Mouse (Mus musculus): ENCODE data around the gene Gm20521.

Gm20521 gene

DNA sequence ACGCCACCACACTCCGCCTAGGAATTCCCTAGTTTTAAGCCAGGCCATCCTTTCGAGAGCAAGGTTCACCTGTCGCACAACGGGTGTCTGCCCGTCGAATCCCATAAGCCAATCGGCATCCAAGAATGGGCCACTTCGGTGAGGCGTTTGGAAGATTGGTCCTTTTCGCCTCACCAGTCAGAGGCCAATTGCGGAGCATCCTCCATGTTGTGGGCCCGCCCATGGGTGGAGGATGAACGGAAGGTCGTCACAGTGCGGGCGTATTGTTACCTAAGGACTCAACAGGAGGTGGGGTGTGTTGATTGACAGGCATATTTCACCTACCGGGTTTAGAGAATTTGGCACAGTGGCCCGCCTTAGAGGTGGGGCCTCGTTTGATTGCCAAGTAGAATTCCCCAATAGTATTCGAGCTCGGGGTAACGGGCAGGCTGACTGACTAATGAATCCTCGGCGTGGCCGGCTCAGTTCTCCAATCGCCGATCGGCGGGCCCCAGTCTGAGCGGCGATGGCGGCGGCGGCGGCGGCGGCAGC lies 10.5 kb downstream of the Gm20521 start:
- DNase-seq, result peak; percentile 100

DNA sequence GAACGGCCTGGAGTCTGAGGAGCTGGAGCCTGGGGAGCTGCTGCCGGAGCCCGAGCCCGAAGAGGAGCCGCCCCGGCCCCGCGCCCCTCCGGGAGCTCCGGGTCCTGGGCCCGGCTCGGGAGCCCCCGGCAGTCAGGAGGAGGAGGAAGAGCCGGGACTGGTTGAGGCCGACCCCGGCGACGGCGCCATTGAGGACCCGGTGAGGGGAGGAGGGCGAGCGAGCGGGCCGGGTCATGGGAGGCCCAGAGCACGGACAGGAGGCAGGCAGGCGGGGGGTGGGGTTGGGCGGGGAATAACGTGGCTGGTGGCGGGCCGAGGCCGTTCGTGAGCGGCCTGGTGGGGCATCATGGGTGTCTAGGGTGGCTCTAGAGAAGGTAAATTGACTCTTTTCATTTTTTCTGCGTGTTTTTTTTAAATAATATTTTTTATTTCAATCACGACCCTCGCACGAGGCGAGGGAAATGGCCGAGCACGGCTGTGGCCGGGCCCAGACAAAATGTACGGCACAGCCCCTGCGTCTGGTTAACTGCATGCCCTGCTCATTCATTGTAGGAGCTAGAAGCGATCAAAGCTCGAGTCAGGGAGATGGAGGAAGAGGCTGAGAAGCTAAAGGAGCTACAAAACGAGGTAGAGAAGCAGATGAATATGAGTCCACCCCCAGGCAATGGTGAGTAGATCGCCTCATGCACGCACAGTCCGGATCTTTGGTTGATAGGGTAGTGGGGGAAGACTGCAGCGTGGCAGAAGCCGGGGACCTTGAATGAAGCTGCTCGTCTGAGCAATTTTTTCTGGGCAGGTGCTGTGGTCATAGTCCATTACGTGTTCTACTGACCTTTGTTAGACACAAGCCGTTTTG lies 11.3 kb downstream of the Gm20521 start:
- DNase-seq, result no peak

DNA sequence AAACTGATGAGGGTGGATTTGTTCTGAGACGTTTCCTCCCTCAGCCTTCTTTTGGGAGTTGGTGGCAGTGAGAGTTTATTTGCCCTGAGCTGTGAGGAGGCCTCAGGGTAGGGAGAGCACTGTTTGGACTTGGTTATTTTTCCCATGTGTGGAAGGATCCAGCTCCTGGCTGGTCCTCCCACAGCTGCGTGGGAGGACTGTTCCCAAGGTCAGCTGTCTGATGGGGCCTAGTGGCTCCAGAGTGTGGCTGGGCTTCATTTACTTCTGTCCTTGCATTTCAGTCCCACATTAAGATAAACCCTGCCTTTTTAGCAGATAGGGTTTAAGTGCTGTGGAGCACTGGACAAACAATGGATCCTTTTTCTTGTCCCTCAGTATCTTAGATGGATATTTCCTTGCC lies 14.2 kb downstream of the Gm20521 start:
- DNase-seq, result no peak

DNA sequence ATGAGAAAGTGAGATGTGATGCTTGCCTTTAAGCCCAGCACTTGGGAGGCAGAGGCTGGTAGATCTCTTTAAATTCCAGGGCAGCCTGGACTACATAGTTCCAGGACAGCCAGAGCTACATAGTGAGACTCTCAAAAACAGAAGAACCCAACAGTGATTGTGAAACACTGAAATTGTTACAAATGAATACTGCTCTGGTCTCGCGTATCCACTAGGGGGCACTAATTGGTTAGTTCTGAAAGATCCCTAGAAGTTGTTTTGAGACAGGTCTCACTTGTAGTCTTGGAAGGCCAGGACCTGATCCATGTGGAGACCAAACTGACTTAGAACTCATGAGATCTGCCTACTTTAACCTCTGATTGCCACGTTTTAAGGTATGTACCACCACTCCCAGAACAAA lies 17.1 kb downstream of the Gm20521 start:
- DNase-seq, result peak; percentile 64

DNA sequence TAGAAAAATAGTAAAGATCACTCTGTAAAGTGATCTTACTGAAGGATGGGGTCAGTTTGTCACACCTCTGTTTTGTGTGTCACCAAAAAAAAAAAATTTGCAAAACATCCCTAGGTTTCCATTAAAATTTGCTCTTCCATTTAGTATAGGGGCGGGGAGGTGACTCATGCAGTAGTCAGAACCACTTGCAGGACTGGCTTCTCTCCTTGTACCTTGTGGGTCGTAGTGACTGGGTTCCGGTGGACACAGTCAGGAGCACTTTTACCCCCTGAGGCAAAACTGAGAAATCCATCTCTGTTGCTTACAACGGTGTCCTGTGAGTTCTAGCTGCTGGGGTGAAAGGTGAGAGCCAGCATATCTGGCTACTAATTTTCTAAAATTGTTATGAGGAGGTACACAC lies 20.4 kb downstream of the Gm20521 start:
- no peak for DNase-seq

DNA sequence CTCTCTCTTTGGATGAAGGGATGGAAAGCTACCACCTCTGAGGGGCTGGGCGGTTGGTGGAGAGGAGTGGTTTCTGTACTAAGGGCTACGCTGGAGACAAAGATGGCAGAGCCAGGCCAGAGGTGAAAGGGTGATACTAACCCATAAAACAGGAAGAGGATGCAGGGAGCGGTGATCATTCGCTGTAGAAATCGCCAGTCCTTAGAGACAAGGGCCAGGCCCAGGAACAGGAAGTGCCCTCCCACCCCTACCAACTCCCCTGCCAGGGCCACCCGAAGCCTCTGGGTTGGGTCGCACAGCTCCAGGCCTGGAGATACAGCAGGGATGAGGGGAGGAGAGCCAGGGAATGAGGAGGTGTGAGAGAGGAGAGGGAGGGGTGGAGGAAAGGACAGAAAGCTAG lies 25.4 kb downstream of the Gm20521 start:
- no peak for DNase-seq

DNA sequence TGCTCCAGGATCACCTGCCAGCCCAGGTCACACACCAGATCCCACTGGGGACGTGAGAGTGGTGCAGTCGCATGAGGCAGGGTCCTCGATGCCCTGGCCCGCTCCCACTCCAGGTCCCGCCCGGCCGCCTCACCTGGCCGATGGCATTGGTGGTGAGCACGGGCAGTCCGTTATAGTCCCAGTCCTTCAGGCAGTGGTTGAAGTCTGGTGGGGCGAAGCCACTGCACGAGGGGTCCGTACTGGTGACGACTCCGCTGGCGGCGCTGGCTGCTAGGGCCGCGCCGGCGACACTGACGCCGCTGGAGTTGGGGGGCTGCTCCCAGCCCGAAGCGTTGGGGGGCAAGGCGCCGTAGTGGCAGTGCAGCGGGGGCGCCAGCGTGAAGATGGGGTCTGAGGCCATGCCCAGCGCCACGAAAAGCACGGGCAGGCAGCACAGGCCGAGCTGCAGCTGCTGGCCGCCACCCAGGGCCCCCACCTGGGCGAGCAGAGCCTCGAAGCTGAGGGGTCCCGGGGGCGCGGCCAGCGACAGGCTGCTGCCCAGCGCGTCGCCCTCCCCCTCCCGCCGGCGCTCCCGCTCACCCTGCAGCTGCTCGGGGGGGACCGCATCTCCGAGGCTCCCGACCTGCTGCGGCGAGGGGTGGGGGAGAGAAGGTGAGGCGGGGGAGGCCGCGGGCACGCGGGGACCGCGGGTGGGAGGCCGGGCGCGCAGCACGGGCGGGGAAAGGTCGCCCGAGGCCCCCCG lies 29.0 kb downstream of the Gm20521 start:
- DNase-seq, result peak; percentile 59

DNA sequence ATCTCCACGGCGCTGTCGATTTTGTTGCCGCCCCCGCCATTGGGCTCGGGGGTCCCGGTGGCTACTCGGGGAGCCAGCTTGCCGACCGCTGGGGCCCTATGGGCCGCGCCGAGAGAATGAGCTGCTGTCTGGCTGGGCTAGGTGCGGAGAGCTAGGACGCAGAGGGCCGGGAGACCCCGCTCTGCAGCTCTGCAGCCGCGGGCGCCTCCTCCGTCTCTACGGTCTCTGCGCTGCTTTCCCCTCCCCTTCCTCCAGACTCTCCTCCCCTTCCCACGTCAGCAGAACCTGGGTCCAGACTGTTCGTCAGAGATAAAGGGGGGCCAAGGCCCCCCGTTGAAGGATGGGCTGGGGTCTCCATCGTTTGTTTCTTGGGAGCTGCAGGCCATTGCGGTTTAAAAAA lies 29.6 kb downstream of the Gm20521 start, which contains the start of gene Slc22a17:
Gene Slc22a17 (minus strand): TSS at position 247 of the 400 bp plus-strand sequence.
- DNase-seq, result peak; percentile 82

DNA sequence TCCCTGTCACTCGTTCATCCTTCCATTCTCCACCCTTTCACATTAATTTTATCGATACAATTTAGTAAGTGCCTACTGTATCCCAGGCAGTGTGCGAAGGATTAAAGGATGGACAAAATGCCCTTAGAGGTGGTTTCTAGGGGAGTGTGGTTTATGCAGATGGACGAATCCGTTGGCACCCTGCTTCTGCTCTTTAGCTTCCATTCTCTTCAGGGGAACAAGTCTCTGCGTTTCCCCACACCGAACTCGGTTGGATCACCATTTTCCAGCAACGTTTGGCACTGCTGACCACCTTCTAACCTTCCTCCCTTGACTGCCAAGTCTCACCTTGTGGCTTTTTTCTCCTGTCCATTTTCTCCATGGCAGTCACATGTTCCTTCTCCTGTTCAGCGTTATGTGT lies 30.1 kb downstream of the Gm20521 start:
- no peak for DNase-seq

DNA sequence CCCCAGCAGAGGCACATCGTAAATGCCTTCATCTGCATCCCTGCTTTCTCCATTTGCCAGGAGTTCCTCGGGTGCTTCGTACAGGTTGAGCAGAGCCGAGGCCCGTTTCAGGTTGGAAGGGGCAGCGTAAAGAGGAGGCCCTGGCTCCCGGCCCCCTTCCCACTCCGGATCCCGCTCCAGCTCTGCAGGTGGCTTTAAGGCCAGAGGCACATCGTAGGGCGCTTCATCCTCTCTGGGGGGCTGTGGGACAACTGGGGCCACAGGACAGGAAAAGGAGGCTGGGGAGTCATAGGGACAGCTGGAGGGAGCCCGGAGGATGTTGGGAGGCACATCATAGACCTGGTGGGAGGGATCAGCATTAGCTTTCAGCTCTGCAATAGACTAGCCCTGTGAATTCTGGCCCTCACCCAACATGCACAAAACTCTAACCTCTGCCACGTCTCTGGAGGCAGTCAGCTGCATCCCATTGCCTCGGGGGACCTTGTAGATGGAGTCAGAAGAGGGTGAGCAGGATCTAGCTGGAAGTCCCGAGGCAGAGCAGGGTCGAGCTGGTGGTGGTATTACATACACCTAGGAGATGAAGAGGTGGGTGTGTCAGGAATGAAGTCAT lies 36.9 kb downstream of the Gm20521 start:
- no peak for DNase-seq

DNA sequence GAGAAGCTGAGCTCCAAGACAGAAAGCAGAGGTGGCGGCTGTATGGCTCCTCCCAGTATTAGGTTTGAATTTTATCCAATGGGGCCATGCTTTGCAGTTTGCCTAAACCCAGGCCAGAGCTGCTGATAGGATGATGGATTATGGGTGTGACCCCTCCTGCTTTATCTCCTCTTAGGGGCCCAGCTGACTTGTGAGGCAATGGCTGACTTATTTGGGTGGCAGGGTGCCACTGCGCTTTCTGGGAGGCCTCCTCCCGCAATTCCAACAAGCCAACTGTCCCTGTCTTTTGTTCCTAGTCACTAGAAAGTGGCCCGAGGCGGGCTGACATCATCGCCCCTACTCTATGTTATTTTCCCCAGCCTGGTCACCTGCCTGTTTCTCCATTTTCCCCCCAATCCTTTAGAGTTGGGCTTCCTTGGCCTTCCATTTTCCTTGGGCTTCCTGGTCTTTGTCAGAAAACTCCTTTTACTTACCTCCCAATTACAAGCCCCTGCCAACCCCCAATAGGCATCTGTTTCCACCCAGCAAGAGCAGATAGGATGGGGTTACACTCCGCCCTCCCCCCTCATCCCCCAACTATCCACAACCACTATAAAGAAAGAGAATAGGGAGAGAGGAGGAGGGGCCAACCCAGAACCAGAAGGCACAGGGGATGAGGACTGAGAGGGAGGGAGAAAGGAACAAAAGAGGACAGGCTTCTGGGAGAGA lies 41.6 kb downstream of the Gm20521 start:
- no peak for DNase-seq

DNA sequence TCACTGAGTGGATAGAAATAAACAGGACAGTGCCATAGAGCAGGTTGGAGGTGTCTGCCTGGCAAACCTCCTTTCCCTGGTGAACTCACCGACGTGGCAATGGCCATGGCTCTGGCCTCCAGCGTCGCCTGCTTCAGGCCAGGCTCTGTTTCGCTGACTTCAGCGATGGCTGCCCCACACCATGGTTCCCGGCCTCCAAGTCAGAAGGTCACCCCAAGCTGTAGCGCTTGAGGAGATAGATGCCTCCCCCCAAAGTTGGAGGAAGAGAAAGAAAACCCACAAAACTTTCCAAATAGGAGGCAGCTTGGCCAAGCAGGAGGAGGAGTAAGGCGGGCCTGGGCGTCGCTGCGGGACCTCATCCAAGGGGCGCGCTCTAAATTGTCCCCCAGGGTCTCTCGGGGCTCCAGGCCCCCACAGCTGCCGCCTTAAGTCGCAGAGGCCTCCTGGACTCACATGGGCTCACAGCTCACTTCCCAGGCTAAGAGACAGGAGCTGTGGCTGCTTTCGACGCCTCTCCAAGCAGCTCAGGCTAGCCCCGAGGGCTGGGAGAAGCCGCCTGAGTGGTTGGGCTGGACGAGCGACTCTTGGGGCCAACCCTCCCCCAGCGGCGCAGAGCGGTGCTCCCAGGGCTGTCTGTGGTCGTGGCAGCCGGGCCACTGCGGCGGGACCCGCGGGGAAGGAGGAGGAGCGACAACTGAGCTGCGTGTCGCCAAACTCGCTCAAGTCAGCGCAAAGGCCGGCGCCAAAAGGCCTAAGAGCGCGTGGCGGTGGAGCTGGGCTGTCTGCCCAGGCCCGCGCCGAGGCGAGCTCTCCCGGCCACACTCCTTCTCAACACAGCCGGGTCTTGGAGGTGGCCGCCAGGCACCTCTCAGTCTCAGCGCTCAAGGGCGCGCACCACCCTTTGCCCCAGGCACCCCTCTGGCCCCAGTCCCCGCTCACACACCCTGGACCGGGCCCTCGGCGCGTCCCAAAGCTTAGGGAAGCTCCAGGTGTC lies 42.4 kb downstream of the Gm20521 start, which contains the start of gene Efs:
Gene Efs (minus strand): TSS at position 778 of the 994 bp plus-strand sequence.
- DNase-seq, result peak; percentile 46

DNA sequence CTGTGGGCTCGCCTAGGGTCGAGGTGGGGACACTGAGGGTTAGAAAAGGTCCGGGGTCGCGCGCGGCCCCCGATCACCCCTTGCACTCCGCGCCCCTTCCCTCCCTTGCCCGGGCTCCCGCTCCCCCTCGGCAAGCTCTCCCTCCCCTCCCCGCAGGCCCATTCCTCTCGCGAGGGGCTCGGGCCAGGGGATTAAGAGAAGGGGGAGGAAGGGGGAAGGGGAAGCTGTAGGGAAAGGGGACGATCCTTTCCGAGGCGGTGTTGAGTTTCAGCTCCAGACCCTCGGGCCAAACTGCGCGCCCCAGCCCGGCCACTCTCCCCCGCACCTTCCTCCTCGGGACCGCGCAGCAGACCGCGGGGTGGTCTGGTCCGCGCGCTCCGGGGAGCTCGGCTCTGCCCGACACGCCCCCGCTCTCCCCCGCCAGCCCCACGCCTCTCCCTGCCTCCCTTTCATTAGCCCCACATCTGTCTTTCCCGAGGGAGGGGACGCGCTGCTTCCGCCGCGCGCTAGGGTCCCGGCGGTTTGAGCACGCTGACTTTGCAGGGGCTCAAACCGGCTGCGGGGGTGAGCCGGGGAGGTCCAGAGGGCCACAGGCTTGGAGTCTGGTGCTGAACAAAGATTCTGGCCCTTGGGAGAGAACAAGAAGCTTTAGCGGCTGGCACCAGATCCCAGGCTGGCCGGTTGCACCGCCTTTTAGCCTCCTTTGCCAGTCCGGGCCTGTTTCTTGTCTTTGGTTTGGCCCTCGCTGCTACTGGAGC lies 43.3 kb downstream of the Gm20521 start:
- DNase-seq, result no peak

DNA sequence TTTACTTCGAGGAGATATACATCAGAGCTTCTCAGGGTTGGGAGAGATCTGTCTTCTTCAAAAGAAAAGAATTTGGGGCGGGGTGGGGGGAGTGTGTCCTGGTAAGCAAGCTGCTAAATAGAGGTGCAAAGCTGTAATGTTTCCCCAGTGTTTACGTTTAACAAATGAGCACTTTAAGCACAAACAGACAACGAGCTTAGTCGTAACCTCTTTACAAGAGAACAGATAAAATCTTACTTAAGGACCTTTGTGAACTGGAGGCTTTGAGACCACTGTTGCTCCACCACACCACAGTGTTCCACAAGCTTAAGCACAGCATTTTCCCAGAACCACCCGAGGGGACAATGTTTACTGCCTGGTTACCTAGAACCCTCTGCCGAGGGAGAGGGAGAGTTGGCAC lies 44.1 kb downstream of the Gm20521 start:
- no peak for DNase-seq

DNA sequence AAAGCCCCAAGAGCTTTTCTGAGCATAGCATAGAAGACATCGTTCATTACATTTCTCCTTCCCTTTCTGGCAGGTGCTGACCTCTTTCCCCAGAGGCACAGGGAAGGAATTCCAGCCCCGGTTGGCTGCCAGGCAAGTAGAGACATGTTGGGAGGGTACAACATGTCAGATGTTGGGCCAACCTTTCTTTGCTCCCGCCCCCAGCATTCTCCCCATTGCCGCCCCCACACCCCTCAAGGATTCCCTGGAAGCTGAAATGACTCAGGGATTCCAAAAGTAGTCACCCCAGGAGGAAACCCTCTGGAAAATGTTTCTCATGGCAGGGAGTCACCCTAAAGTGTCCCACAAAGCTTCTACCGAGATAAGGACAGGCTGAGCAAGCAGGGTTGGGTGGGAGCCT lies 46.6 kb downstream of the Gm20521 start:
- no peak for DNase-seq

DNA sequence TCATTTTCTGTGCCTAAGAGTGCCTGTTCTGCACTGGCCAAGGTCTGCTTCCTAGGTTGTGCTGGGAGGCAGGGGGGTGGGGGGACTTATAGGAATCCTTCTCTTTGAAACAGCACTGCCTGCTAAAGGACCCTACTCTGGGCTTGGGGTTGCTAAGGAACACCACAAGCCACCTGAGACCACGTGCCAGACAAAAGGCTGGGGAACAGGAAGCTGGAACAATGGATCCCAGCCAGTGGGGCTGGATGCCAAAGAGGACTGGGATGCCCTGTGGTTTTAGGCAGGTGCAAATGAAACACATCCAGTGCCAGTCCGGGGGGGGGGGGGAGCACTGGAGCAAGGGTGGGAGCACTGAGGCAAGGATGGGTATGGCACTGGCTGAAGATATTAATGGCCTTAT lies 47.2 kb downstream of the Gm20521 start:
- no peak for DNase-seq

DNA sequence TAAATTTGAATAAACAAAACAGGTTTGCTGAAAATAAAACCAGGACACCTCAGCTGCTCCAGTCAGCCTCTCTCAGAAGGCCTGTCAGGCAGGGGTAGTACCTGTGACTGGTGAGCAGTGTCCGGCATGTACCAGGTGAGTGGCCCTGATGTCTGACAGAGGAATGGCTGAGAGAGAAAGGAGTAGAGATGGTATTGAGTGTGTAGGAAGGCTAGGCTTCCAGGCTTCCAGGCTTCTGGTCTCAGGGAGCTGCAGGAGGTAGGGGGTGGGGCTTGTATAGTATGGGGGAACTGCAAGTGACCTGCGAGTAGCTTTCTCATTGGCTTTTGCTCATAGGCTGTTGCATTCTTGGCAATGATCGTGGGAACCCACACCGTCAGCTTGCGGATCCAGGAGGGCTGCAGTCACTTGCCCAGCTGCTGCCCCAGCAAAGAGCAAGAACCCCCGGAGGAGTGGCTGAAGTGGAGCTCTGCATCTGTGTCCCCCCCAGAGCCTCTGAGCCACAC lies 49.5 kb downstream of the Gm20521 start, which contains the start of gene Il25:
Gene Il25 (plus strand): TSS at position 51 of the 506 bp plus-strand sequence.
- no peak for DNase-seq

DNA sequence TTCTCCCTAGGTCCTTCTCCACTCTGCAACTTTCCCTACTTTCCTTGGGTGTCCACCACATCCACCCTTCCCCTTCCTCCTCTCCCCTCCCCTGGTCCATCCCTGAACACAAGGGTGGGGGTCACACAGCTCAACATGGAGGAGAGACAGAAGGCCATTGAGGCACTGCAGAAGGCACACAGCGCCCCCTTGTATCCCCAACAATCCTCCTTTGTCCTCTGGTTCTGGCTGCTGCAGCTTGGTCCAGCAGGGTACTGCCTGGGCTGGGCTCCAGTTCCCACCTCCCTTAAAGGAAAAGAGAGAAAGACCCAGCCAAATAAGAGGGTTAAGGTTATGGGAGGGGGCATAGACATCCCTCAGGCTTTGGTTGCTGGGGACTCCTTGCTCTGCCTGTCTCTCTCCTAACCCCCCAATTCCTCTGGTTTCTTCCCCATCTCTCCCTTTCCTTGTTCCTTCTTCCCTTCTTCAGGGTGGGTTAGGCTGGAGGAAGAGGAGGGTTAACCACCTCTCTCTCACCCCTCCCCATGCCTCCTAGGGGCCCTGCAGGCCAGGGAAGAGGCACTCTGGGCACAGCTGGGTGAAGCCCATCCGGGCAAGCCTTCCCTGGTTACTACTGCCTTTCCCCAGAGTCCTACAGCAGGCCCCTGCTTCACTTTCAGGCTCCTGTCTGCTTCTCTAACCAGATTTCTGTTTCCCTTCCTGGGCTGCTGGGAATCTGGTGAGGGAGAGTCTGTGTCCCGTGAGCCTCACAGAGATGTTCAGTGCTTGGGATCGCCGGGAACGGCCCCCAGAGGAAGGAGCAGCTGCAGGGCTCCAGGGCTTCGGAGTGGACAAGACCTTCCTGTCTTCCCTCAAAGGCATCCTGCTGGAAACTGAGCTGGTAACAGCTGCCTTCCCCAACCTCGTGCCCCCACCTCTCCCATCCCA lies 52.9 kb downstream of the Gm20521 start, which contains the start of gene Cmtm5:
Gene Cmtm5 (plus strand): TSS at position 358 of the 927 bp plus-strand sequence.
- peak; percentile 64 for DNase-seq

DNA sequence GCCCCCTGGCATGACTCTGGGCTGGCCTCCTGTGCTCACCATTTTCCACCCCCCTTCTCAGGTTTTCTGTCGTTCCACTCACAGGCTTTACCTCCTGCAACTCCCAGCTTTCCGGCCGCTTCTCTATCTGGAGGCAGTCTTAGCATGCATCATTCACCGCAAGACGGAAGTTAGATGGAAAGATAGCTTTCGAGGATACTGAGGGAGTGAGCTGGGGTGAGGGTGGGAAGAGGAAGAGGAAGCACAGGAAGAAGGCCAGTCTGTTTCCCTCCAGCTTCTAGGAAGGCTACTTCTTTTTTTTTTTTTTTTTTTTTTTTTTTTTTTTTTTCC lies 53.6 kb downstream of the Gm20521 start:
- no peak for DNase-seq

Data from cerebellum, adult 11-12 months (tissue).